Mouse (Mus musculus): Measurements from ENCODE around the gene En2. TPM values are rescaled to one million over a fixed set of nuclear protein-coding genes. Genes with fewer than 3 reads are reported as not detected.

En2 gene
- polyA plus RNA-seq (2012; rRNA removed): 0.03 TPM in 1 of 2 replicates, not detected in the other

DNA sequence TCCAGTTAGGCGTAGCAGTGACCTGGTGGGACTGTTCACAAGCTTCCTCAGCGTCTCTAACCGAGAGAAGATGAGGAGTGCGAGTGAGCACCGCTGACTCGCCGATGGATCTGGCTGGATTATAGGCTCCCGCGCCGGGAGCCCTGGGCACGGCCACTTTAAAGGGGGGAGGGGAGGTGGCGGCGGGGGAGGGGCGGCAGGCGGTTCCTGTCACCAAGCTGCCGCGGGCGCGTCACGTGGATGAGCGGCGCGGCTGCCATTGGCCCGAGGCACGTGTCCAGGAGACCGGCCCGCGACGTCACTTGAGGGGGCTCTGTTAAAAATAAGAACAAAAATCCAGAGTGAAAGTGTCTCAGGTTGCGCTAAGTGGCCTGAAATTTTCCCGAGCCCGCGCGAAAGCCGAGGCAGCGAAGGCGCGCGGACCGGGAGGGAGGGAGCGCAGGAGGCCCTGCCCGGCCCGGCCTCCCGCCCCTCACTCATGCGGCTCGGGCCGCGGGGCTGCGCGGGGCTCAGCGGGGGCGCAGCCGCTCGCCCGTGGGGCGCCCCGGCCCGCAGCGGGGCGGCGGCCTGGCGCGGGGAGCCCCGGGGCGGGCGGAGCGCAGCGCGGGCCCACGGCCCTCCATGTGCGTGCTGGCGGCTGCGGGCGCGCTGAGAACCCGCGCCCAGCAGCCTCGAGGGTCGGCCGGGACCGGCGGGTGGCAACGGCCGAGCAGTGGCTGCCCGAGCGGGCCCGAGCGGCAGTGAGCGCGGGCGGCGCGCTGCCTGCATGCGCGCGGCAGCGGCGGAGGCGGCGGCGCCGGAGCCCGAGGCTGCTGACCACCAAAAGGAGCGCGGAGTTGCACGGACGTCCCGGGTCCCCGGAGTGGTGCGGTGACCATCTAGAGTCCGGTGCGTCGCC lies at the start of gene En2:
Gene En2 (plus strand): TSS at position 337 of the 898 bp plus-strand sequence.
- no peak for DNase-seq (ENCODE audit: low read depth)

DNA sequence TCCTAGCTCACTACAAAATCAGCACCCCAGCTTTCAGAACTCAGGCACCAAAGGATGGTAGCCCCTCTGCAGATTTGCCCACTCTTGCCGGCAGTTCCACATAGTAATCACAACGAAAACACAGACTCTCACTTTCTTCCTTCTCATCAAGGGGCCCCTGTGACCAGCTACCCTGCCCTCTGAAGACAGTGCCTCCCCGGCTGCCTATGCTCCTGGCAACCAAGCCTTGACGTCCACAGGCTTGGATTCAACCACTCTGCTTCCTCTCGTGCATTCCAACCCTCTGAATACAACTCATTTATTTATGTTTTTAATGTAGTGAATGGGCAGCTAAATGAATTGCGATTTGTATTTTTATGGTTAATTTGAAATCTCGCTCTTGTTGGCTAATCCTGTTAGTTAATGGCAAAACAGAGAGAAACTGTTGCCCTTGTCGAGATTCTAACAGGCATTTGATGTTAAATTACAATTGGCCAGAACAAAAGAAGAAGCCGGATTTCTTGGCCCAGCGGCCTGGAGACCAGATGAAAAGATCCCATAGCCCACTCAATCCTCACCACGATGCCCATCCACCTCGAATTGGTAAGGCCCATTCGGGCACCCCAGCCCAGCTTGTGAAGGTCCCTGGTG lies 48.1 kb upstream of the En2 start:
- DNase-seq (ENCODE audit: low read depth): no peak

DNA sequence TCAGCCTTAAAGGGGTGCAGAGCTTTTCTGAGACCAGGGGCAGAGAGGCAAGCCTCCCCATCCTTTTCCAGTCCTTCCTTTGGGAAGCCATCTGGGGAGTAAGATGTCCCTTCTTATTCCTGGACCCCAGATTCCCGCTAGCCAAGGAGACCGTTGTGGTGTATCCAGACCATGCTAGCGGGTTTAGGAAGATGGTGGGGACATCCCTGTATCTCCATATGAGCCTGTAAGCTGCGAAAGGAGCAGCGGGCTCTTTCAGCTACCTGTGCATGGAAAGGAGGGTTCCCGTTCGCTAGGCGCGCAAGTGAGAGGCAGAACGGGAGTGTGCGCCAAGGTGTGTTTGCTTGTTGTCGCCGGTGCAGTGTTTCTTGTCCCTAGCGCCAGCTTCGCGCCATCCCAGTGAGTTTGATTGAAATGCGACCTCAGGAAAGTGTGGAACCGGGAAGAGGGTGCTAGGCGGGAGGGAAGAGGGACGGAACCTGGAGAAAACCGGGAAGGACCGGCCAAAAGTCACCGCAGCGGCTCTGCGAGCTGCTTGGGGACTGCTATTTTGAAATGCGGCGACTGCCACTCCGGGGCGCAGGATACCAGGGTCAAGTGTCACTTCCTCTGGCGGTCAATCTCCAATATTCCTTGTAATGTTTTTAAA lies 47.5 kb upstream of the En2 start:
- no peak for DNase-seq (ENCODE audit: low read depth)

DNA sequence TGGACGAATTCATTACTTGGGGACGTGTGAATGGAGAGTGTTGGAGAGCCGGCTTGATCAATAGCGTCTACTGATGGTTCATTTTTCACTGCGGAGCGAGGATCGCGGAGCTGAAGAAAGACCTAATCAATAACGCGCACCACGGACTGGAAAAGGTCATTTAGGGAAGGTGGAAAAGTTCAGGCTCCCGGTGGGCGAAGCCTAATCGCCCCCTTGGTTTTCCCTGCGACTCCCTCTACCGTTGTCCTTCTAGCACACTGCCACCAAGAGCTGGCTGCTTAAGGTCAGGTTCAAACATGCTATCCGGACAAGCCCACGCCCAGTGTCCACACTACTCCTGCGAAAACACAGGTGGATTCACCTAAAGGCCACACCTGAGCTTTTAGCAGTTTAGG lies 47.0 kb upstream of the En2 start:
- DNase-seq (ENCODE audit: low read depth): no peak

DNA sequence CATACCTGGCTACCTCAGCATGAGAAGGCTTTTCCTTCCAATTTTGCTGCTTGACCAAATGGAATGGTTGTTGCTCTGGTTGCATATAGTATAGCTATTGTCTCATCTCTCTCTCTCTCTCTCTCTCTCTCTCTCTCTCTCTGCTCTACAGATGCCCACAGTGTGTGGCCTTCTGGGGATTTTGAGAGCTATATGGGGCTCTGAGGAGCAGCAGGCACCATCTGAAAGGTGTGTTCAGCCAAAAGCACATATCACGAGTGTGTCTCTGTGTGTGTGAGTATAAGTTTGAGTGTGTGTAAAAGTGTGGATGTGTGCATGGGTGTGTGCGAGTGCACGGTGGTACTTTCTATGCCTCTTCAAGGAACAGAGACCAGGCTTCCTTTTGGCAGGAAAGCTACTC lies 45.9 kb upstream of the En2 start:
- DNase-seq (ENCODE audit: low read depth): no peak

DNA sequence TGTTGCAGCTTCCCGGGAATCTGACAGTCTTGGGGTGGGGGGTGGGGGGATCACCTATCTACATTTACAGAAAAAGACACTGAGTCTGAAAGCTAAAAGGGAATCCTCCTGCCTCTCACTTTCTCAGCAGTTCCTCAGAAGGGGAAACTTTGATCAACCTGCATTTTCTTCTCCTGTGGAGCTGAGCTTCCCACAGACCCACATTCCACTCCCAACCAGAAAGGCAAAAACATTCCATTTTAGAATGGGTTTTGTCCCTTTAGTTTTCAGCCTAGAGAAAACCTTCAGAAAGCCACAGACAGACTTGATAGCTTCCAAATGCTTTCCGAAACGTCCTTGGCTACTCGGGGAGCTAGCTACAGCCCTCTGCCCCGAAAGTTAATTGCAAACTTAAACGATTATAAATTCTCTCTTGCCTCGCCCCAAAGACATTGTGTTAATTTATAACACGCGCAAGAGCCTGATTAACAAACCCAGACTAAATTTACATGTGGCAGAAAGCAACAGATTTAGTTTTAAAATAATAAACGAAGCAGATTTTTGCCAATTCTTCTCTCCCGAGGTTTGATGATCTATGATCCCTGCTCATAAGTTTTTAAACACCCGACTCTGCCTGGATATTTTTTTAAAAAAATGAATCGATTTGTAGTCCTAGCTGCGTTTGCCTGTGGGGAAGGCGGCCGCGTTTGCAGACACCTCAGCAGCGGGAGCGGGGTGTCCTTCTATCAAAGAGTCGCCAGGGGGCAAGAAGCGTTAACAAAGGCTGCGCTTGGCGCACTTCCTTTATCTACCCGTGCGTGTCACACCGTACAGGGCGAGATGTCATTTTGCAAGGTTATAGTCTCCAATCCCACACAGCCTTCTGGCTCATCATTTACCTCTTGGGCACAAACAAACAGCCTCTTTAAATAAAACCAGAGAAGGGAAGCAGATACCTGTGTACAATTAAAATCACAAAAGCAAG lies 42.7 kb upstream of the En2 start:
- DNase-seq (ENCODE audit: low read depth): no peak

DNA sequence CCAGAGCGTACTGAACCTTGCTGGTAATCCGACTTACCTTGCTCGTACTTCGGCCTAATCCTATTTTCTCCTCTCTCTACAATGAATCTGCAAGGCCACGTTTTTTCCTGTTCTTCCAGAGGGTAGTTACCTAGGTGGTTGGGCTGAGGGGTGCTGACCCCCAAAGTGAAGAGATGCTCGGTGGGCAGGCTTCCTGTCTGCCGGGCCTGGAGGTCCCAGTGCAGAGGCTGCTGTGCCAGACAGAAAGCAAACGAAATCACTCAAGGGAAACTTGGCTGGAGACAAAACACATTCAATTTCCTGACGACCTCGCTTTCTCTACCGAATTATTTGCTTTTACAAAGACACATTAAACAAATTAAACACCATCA lies 42.1 kb upstream of the En2 start:
- no peak for DNase-seq (ENCODE audit: low read depth)

DNA sequence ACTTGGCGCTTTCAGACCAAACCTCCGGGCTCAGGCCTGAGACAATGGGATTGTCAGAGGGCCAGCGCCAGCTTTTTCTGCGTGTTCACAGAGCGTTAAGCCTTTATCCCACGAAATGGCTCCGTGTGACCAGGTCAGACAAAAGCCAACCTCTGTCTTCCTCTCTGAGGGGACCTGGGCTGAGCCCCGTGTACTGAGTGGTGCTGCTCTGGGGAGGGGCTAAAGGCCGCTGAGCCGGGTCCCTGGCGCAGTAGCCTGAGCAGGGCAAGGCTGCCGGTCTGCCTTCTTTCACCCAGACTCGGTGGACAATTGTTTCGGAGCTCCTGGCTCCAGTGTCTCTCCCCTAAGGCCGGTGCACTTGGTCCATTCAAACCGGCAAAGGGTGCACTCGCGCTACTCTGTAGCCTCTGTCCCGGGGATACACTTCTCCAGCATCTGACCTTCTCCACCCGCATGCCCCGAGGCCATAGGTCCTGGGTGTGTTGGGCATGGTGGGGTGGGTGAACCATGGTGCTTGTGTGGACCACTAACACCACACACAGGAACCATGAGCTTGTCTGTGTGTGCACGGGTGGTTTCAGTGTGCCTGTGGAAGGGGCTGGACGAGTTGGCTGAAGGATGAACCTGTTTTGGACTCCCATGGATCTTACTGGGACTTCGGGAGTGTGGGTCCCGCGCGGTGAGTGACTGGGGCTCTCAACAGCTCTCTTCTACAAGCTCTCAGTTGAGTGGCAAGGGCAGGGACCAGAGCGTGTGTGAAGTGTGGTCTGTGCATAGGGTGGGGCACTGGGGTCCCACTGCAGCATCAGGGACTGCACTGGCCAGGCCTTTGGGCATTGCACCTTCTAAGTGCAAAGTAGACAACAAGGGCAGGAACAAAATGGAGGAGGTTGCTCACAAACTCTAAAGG lies 40.9 kb upstream of the En2 start:
- no peak for DNase-seq (ENCODE audit: low read depth)

DNA sequence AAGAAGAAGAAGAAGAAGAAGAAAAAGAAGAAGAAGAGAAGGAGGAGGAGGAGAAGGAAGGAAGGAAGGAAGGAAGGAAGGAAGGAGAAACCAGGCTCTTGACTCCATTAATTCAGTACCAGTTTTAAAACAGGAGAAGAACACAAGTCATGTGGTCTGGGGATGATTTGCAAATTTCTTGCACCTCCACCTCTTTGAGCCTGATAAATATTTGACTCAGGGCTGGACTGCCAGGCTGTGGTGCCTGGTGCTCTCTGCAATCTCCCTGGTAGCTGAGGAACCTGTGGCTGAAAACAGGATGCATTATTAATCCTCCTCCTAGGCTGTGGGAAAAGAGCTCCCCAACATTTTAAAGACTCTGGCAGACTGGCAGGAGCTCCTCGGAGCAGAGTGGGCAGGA lies 36.6 kb upstream of the En2 start:
- no peak for DNase-seq (ENCODE audit: low read depth)

DNA sequence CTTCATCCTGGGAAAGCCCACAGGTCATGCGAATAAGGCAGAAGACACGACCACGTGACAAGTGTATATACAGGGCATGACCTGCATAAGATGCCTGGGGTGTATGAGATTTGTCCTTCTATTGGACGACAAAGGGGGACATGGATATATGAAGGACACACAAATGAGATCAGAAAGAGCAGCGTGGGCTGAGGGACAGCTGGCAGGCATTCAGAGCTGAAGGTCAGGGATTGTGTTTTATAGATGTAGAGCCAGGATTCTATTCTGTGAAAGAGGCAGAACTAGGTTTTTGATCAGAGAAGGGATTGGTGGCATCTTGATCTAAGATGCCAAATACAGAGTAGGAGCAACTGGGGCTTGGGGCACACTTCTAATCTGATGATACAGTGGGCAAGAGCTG lies 33.3 kb upstream of the En2 start:
- no peak for DNase-seq (ENCODE audit: low read depth)

DNA sequence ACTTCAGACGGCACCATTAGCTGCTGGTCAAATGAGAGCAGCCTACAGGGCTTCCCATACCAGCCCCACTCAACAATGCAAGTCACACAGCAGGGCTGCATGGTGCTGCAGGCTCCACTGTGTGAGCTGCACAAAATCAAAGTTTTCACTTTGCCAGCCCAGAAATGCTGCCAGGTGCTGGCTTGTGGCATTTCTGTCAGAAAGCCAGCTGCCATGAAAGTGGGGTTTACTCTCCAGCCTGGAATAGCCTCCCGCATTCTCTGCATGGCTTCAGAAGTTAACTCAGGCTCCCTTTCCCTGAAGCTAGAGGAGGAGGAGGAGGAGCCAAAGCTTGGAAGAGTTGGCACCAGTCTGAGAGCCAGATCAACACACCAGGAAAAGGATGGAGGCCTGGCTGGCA lies 29.1 kb upstream of the En2 start:
- no peak for DNase-seq (ENCODE audit: low read depth)

DNA sequence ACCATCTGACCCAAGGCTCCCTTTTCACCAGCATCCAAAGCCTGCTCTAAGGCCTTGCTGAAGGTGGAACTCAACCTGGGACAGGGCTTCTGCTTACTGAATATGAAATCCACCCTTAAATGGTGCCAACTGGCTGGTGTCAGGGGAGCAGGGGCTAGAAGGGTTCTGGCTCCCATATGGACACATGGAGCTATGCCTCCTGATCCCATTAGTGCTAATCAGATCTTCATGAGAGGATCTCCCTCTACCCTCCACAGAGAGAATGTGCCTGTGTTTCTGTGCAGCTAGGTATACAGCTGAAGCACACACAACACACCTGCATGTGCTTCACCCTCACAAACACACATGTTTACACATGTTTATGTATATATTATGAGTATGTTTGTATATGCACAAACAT lies 20.9 kb upstream of the En2 start:
- DNase-seq (ENCODE audit: low read depth): no peak

DNA sequence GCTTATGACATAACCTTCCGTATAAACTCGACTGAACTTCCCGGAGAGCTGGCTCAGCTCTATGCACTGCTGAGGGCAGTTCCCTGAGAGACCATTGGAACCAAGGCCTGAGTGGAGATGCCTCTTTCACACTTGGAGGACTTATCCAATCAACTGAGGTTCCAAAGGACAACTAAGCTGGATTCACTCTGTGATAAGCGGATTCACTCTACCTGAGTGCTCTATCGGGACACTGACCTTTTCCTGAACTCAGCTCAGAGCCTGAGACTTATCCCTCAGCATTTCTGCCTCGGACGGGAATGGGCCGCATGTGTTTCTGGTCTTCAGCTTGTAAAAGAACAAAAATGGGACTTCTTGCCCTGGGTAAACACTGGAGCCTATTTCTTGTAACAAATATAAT lies 19.5 kb upstream of the En2 start:
- no peak for DNase-seq (ENCODE audit: low read depth)

DNA sequence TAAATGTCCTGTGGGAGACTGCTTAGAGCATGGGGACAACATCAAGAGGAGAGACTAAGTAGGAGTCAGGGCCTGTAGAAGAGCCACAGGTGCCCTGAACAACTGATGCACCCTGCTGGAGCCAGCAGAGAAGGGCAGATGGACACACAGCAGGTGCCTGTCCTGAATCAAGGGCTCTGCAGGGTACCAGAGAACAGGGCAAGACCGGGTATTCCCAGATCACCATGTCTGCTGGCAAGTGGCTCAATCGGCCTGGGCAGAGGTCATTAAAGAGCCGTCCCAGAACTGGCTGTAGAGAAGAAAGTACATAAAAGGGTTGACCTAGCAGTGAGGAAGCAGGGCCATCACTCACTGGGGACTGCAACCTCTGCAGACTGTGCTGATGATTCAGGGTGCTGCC lies 17.0 kb upstream of the En2 start:
- DNase-seq (ENCODE audit: low read depth): no peak

DNA sequence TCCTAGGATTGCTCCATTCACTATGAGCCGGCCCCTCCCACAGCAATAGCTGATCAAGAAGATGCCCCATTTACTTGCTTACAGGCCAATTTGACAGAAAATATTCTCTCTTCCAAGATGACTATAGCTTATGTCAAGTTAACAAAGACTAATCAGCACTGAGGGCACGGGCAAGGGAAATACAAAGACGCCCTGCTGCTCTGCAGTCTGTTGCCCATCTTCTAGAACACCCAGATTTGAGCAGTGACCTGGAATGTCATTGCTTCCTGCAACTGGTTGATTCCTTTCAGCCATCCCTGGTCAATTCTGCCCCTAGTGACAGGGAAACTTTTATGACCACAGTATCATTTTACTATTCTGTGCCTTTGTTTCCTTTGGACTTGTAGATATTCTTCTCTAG lies 16.1 kb upstream of the En2 start:
- no peak for DNase-seq (ENCODE audit: low read depth)

DNA sequence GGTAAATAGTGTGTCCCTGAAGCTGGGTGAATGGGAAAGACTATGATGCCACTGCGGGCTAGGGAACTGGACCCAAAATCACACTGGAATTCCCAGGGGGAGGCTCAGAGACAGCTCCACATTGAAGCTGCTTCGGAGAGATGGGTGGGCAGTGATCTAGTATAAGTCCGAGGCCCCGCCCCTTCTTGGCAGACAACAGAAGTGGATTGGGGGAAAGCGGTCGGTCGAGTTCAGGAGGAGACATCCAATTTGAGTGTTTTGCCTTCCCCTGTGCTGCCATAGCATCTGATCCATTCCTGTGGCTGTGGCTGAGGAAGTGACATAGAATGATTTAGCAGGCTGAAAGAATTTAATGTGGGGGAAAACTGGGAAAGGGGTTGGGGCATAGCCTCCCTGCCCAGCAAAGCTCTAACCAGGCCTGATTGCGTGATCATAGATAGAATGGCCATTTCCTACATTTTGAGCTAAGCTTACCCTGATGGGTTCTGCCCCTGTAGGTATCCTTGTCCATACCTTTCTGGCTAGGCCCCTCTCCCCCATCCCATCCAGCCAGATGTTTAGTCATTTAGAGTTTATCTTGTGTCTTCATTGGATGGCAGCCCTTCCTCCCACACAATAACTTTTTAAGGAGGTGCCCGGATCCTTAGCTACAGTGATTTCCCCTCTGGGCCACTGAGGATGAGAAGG lies 8.3 kb upstream of the En2 start:
- no peak for DNase-seq (ENCODE audit: low read depth)

DNA sequence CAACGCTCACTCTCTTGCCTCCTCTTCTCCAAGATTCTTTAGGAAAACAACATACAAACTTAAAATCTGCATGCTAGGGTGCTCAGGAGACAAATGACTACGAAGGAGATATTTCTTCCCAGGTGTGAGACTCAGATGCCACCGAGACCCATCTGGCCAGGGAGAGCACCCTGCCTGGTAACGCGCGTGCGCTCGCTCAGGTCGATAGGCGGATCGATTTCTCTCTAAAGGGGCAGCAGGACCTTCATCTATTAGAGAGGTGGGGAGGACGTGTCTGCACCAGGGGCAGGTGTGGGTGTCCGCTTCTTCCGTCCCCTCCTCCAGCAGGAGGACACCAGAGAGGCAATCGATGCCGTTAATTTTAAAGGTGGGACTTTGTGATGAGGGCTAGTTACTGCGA lies 7.7 kb upstream of the En2 start:
- DNase-seq (ENCODE audit: low read depth): no peak

DNA sequence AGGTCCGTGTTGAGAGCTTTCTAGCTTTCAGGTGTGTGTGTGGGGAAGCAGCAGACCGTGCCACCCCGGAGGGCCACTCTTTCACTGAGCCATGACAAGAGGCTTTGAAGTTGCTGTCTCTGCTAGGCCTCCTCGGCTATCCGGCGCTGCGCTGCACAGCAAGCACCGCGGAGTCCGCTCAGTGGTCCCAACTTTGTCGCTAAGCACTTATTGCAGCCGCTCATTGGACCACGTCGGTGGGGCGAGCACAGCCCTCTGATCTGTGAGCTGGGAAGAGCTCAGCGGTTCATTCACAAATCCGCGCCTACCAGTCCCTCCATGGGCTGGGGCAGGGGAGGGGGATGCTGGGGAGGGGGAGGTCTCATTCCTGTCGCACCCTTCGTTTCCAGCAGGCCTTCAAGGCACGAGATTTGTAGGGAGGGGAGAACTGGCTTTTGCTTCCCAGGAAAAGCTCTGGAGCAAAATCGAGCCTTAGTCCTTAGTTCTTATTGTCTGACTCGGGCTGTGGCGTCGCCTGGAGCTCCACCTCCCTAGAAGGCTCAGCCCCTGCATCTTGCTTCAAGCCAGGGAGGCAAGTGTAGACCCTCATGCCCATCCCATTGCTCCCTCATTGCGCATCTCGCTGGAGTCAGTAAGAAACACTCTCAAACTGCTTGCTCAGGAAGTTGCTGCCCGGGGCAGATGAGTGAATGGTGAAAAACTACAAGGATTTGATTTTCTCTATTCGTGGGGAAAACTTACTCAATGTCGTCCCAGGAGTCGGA lies 7.0 kb upstream of the En2 start:
- no peak for DNase-seq (ENCODE audit: low read depth)

DNA sequence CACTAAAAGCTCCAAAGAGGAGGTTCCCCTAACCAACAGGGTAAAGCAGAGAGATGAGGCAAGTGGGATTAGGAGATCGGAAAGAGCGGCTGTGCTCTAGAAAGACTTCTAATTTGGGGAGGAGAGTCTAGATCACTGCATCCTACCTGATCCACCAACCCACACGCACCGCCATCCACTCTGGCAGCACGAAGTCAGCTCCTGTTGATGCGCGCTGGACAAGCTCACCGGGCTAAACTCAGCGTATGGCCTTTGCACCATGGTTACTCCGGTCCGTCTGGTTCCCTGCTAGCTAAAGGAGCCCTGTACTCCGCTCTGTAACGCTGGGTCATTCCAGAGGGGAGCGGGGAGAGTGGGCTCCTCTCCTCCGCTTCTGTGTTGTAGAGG lies 6.4 kb upstream of the En2 start:
- DNase-seq (ENCODE audit: low read depth): no peak

All from gonadal fat pad, adult 2 months (tissue).